Mouse (Mus musculus) heart, embryonic 12.5 days (tissue): ENCODE data around the gene Serpine1. TPM values are rescaled to one million over a fixed set of nuclear protein-coding genes. Genes with fewer than 3 reads are reported as not detected.

Experiments used
- ATAC-seq: fragments of 200-750 bp; cut with Nextera tagmentation; 2 replicates; pipeline ENCODE4 v1.8.0; 2017; ENCODE audit warnings: moderate TSS enrichment, moderate library complexity; ENCODE audit not compliant: insufficient number of reproducible peaks, low FRiP score
- H3K27ac ChIP-seq: fragments of 300-500 bp; sonication (generic); 2 replicates; pipeline ENCODE4 v1.5.1; 2016; ENCODE audit warnings: mild to moderate bottlenecking, moderate library complexity; ENCODE audit not compliant: poor library complexity, severe bottlenecking
- H3K27me3 ChIP-seq: fragments of 300-500 bp; sonication (generic); replicated peaks from 2 replicates; pipeline ENCODE4 v1.6.1; 2016; ENCODE audit warnings: mild to moderate bottlenecking, moderate library complexity
- H3K36me3 ChIP-seq: fragments of 300-500 bp; sonication (generic); 2 replicates; pipeline ENCODE4 v1.6.1; 2016; ENCODE audit warnings: mild to moderate bottlenecking, moderate library complexity
- H3K4me1 ChIP-seq: fragments of 300-500 bp; sonication (generic); replicated peaks from 2 replicates; pipeline ENCODE4 v1.6.1; 2016; ENCODE audit warnings: mild to moderate bottlenecking
- H3K4me2 ChIP-seq: fragments of 300-500 bp; sonication (generic); 2 replicates; pipeline ENCODE4 v1.6.1; 2016; ENCODE audit warnings: mild to moderate bottlenecking, moderate library complexity
- H3K4me3 ChIP-seq: fragments of 300-500 bp; sonication (generic); 2 replicates; pipeline ENCODE4 v1.5.1; 2016; ENCODE audit warnings: mild to moderate bottlenecking
- H3K9ac ChIP-seq: fragments of 300-500 bp; sonication (generic); 2 replicates; pipeline ENCODE4 v1.6.1; 2016; ENCODE audit warnings: mild to moderate bottlenecking, moderate library complexity
- H3K9me3 ChIP-seq: fragments of 300-500 bp; sonication (generic); replicated peaks from 2 replicates; pipeline ENCODE4 v1.6.1; 2016; ENCODE audit warnings: mild to moderate bottlenecking, moderate library complexity
- WGBS: fragments of 180-500 bp; shearing (Covaris S2); methylation state at CpG from one replicate; pipeline ENCODE4 v1.1.7; 2016; 5-methylcytosine and 5-hydroxymethylcytosine counted together
- polyA plus RNA-seq: library from polyadenylated mRNA; unstranded; fragments of >200 nt; fragmentation: Nextera tagmentation; extraction: Ambion mirVana; gene quantifications from 2 replicates; pipeline ENCODE4 v1.2.1, GENCODE M21; 2016

Gene Serpine1
- polyA plus RNA-seq, 1 experiment from 2014 or later: 0.70 TPM

GRCm38 (mm10) chr5:137054873-137055272 lies 17.2 kb downstream of the Serpine1 start:
- Histone ChIP-seq H3K27ac (no peak overlapping the region), H3K9me3 (no peaks in the 10 kb centered on the region; the same call in 1 of the 2 replicates), H3K4me2 (no peak overlapping the region), H3K27me3 (0 out of 2 replicates have a peak, but pooled peaks cover 1% of the 10 kb centered on the region), H3K36me3 (no peaks in the 10 kb centered on the region), H3K9ac (no peak overlapping the region), H3K4me3 (no peak overlapping the region), H3K4me1 (peaks cover 2% of the 10 kb centered on the region; the same call in 1 of the 2 replicates)
- WGBS: 87% methylated on average over 5 of the region's 5 CpGs
- ATAC-seq: no peak

- H3K9me3 ChIP-seq: no peaks in the 10 kb centered on the region; the same call in 1 of the 2 replicates
- H3K4me2 ChIP-seq: no peak overlapping the region
- WGBS: 79% methylated on average over 7 of the region's 7 CpGs
- no peak for ATAC-seq
- H3K9ac ChIP-seq: no peak overlapping the region
- H3K4me1 ChIP-seq: peaks cover 4% of the 10 kb centered on the region; the same call in 1 of the 2 replicates
- 0 out of 2 replicates have a peak, but pooled peaks cover 3% of the 10 kb centered on the region for H3K27me3 ChIP-seq
- H3K36me3 ChIP-seq: no peaks in the 10 kb centered on the region
- H3K4me3 ChIP-seq: no peak overlapping the region
- no peak overlapping the region for H3K27ac ChIP-seq
Observed at GRCm38 (mm10) chr5:137054299-137054698, 17.8 kb downstream of the Serpine1 start.

- no peak overlapping the region for H3K9ac ChIP-seq
- H3K4me2 ChIP-seq: no peak overlapping the region
- no peak overlapping the region for H3K4me3 ChIP-seq
- 77% methylated on average over 5 of the region's 5 CpGs for whole genome bisulfite sequencing
- H3K9me3 ChIP-seq: no peaks in the 10 kb centered on the region; the same call in 1 of the 2 replicates
- H3K27ac ChIP-seq: no peak overlapping the region
- H3K36me3 ChIP-seq: no peaks in the 10 kb centered on the region
- ATAC-seq: no peak
- 0 out of 2 replicates have a peak, but pooled peaks cover 3% of the 10 kb centered on the region for H3K27me3 ChIP-seq
- H3K4me1 ChIP-seq: peaks cover 4% of the 10 kb centered on the region; the same call in 1 of the 2 replicates
Observed at GRCm38 (mm10) chr5:137051914-137052505, 20.1 kb downstream of the Serpine1 start.

GRCm38 (mm10) chr5:137051125-137051524 lies 20.9 kb downstream of the Serpine1 start:
- Histone ChIP-seq H3K36me3 (no peaks in the 10 kb centered on the region), H3K9me3 (no peaks in the 10 kb centered on the region; the same call in 1 of the 2 replicates), H3K27ac (no peak overlapping the region), H3K4me2 (no peak overlapping the region), H3K27me3 (0 out of 2 replicates have a peak, but pooled peaks cover 3% of the 10 kb centered on the region), H3K9ac (no peak overlapping the region), H3K4me3 (no peak overlapping the region), H3K4me1 (peaks cover 6% of the 10 kb centered on the region; the same call in 1 of the 2 replicates)
- WGBS: 69% methylated on average over 6 of the region's 6 CpGs
- no peak for ATAC-seq

GRCm38 (mm10) chr5:137046991-137047390 lies 25.1 kb downstream of the Serpine1 start:
- Histone ChIP-seq H3K27ac (no peak overlapping the region), H3K4me3 (no peak overlapping the region), H3K36me3 (peaks cover 10% of the 10 kb centered on the region), H3K9me3 (no peaks in the 10 kb centered on the region), H3K4me2 (no peak overlapping the region), H3K27me3 (0 out of 2 replicates have a peak, but pooled peaks cover 3% of the 10 kb centered on the region), H3K9ac (no peak overlapping the region), H3K4me1 (peaks cover 16% of the 10 kb centered on the region)
- no peak for ATAC-seq

- Histone ChIP-seq H3K9ac (no peak overlapping the region), H3K27me3 (0 out of 2 replicates have a peak, but pooled peaks cover 3% of the 10 kb centered on the region)
Observed at GRCm38 (mm10) chr5:137046324-137046718, 25.7 kb downstream of the Serpine1 start.

GRCm38 (mm10) chr5:137045402-137046323 lies 26.4 kb downstream of the Serpine1 start, which contains the start of gene Ap1s1:
Gene Ap1s1, minus strand, starts transcription at chr5:137046135.
- whole genome bisulfite sequencing: under 1% methylated on average over 48 of the region's 48 CpGs
- H3K9ac ChIP-seq: peak within 1 kb of the TSS; percentile 83
- peak; percentile 90 for ATAC-seq
- H3K9me3 ChIP-seq: no peaks in the 10 kb centered on the region
- peak within 1 kb of the TSS; percentile 83 for H3K4me2 ChIP-seq
- H3K36me3 ChIP-seq: peaks cover 21% of the 10 kb centered on the region
- H3K4me3 ChIP-seq: peak within 1 kb of the TSS; percentile 68
- H3K27me3 ChIP-seq: 0 out of 2 replicates have a peak, but pooled peaks cover 3% of the 10 kb centered on the region
- H3K27ac ChIP-seq: peak within 1 kb of the TSS; percentile 41
- peaks cover 16% of the 10 kb centered on the region for H3K4me1 ChIP-seq

More at GRCm38 (mm10) chr5:137046324-137046718, 25.7 kb downstream of the Serpine1 start:
- Histone ChIP-seq H3K27ac (no peak overlapping the region), H3K9me3 (no peaks in the 10 kb centered on the region), H3K36me3 (peaks cover 17% of the 10 kb centered on the region), H3K4me1 (peaks cover 16% of the 10 kb centered on the region), H3K4me3 (peak overlapping the region; percentile 68), H3K4me2 (peak overlapping the region; percentile 83)
- 32% methylated on average over 5 of the region's 5 CpGs for WGBS
- ATAC-seq: no peak

- Histone ChIP-seq H3K36me3 (peaks cover 38% of the 10 kb centered on the region), H3K27me3 (no peaks in the 10 kb centered on the region), H3K4me2 (no peak overlapping the region), H3K27ac (no peak overlapping the region), H3K4me3 (no peak overlapping the region), H3K4me1 (peaks cover 12% of the 10 kb centered on the region), H3K9ac (no peak overlapping the region), H3K9me3 (no peaks in the 10 kb centered on the region)
- ATAC-seq: no peak
- WGBS: 94% methylated on average over 7 of the region's 7 CpGs
Observed at GRCm38 (mm10) chr5:137043997-137044396, 28.1 kb downstream of the Serpine1 start.

GRCm38 (mm10) chr5:137041442-137041841 lies 30.6 kb downstream of the Serpine1 start:
- H3K36me3 ChIP-seq: peaks cover 63% of the 10 kb centered on the region
- ATAC-seq: no peak
- 82% methylated on average over 10 of the region's 10 CpGs for WGBS
- no peak overlapping the region for H3K9ac ChIP-seq
- H3K27me3 ChIP-seq: no peaks in the 10 kb centered on the region
- no peak overlapping the region for H3K4me2 ChIP-seq
- no peaks in the 10 kb centered on the region for H3K9me3 ChIP-seq
- no peak overlapping the region for H3K4me3 ChIP-seq
- no peak overlapping the region for H3K27ac ChIP-seq
- peaks cover 12% of the 10 kb centered on the region for H3K4me1 ChIP-seq

GRCm38 (mm10) chr5:137039453-137039852 lies 32.6 kb downstream of the Serpine1 start:
- H3K4me3 ChIP-seq: no peak overlapping the region
- no peak overlapping the region for H3K4me2 ChIP-seq
- peaks cover 77% of the 10 kb centered on the region for H3K36me3 ChIP-seq
- ATAC-seq: no peak
- 93% methylated on average over 10 of the region's 10 CpGs for WGBS
- H3K27ac ChIP-seq: no peak overlapping the region
- peaks cover under 1% of the 10 kb centered on the region; the same call in 1 of the 2 replicates for H3K4me1 ChIP-seq
- no peaks in the 10 kb centered on the region for H3K27me3 ChIP-seq
- H3K9ac ChIP-seq: no peak overlapping the region
- no peaks in the 10 kb centered on the region for H3K9me3 ChIP-seq

- Histone ChIP-seq H3K9me3 (no peaks in the 10 kb centered on the region), H3K36me3 (peaks cover 60% of the 10 kb centered on the region), H3K4me3 (no peak overlapping the region), H3K9ac (no peak overlapping the region), H3K4me2 (no peak overlapping the region), H3K27me3 (peaks cover 13% of the 10 kb centered on the region), H3K27ac (no peak overlapping the region), H3K4me1 (peaks cover 14% of the 10 kb centered on the region)
- 78% methylated on average over 13 of the region's 13 CpGs for WGBS
- no peak for ATAC-seq
Observed at GRCm38 (mm10) chr5:137036211-137036610, 35.9 kb downstream of the Serpine1 start.
